Mouse (Mus musculus): Measurements from ENCODE around the gene Nkx1-1. TPM values are rescaled to one million over a fixed set of nuclear protein-coding genes. Genes with fewer than 3 reads are reported as not detected.

Nkx1-1 gene
- not detected in 3 replicates for total RNA-seq (2017)

- ATAC-seq (replicated peaks; ENCODE audit: insufficient number of reproducible peaks, low FRiP score, low TSS enrichment, poor library complexity, severe bottlenecking), result no peak
Observed at GRCm38 (mm10) chr5:33433201-33434138, at the start of gene Nkx1-1. Gene Nkx1-1 (minus strand): TSS chr5:33433976.

- no peak for ATAC-seq (replicated peaks; ENCODE audit: insufficient number of reproducible peaks, low FRiP score, low TSS enrichment, poor library complexity, severe bottlenecking)
Observed at GRCm38 (mm10) chr5:33481318-33481685, 47.5 kb upstream of the Nkx1-1 start.

GRCm38 (mm10) chr5:33480582-33481317, 47.0 kb upstream of the Nkx1-1 start:
- no peak for ATAC-seq (replicated peaks; ENCODE audit: insufficient number of reproducible peaks, low FRiP score, low TSS enrichment, poor library complexity, severe bottlenecking)

- ATAC-seq (replicated peaks; ENCODE audit: insufficient number of reproducible peaks, low FRiP score, low TSS enrichment, poor library complexity, severe bottlenecking), result no peak
Observed at GRCm38 (mm10) chr5:33465464-33465863, 31.7 kb upstream of the Nkx1-1 start.

GRCm38 (mm10) chr5:33464390-33464789, 30.6 kb upstream of the Nkx1-1 start:
- no peak for ATAC-seq (replicated peaks; ENCODE audit: insufficient number of reproducible peaks, low FRiP score, low TSS enrichment, poor library complexity, severe bottlenecking)

GRCm38 (mm10) chr5:33459111-33459510, 25.3 kb upstream of the Nkx1-1 start:
- ATAC-seq (replicated peaks; ENCODE audit: insufficient number of reproducible peaks, low FRiP score, low TSS enrichment, poor library complexity, severe bottlenecking), result no peak

- ATAC-seq (replicated peaks; ENCODE audit: insufficient number of reproducible peaks, low FRiP score, low TSS enrichment, poor library complexity, severe bottlenecking), result no peak
Observed at GRCm38 (mm10) chr5:33458132-33458622, 24.4 kb upstream of the Nkx1-1 start.

GRCm38 (mm10) chr5:33455737-33456136, 22.0 kb upstream of the Nkx1-1 start:
- no peak for ATAC-seq (replicated peaks; ENCODE audit: insufficient number of reproducible peaks, low FRiP score, low TSS enrichment, poor library complexity, severe bottlenecking)

GRCm38 (mm10) chr5:33443794-33444193, 10.0 kb upstream of the Nkx1-1 start:
- ATAC-seq (replicated peaks; ENCODE audit: insufficient number of reproducible peaks, low FRiP score, low TSS enrichment, poor library complexity, severe bottlenecking), result no peak

- ATAC-seq (replicated peaks; ENCODE audit: insufficient number of reproducible peaks, low FRiP score, low TSS enrichment, poor library complexity, severe bottlenecking), result peak; percentile 53
Observed at GRCm38 (mm10) chr5:33442927-33443710, 9.3 kb upstream of the Nkx1-1 start.

GRCm38 (mm10) chr5:33438214-33438613, 4.4 kb upstream of the Nkx1-1 start:
- no peak for ATAC-seq (replicated peaks; ENCODE audit: insufficient number of reproducible peaks, low FRiP score, low TSS enrichment, poor library complexity, severe bottlenecking)

- no peak for ATAC-seq (replicated peaks; ENCODE audit: insufficient number of reproducible peaks, low FRiP score, low TSS enrichment, poor library complexity, severe bottlenecking)
Observed at GRCm38 (mm10) chr5:33435941-33436340, 2.2 kb upstream of the Nkx1-1 start.

GRCm38 (mm10) chr5:33435151-33435550, 1.4 kb upstream of the Nkx1-1 start:
- ATAC-seq (replicated peaks; ENCODE audit: insufficient number of reproducible peaks, low FRiP score, low TSS enrichment, poor library complexity, severe bottlenecking), result no peak

GRCm38 (mm10) chr5:33434141-33434780, 485 bp upstream of the Nkx1-1 start:
- ATAC-seq (replicated peaks; ENCODE audit: insufficient number of reproducible peaks, low FRiP score, low TSS enrichment, poor library complexity, severe bottlenecking), result no peak

- no peak for ATAC-seq (replicated peaks; ENCODE audit: insufficient number of reproducible peaks, low FRiP score, low TSS enrichment, poor library complexity, severe bottlenecking)
Observed at GRCm38 (mm10) chr5:33432057-33432935, 1.5 kb downstream of the Nkx1-1 start.

- no peak for ATAC-seq (replicated peaks; ENCODE audit: insufficient number of reproducible peaks, low FRiP score, low TSS enrichment, poor library complexity, severe bottlenecking)
Observed at GRCm38 (mm10) chr5:33431173-33432005, 2.4 kb downstream of the Nkx1-1 start.

All from monocyte, adult 5-6 weeks (primary cell).